Mouse (Mus musculus) thymus, postnatal 25 days (tissue): ENCODE data around the gene Eif6.
"Not testable (repeated sequence)": the region's sequence is repeated elsewhere in the genome, so short reads cannot be mapped to it uniquely, and the experiment has no call there.

Experiments used
- DNase-seq: peaks from one replicate; pipeline ENCODE4 v3.0.0; 2022

Eif6 gene

GRCm38 (mm10) chr2:155826630-155827424 is at the start of gene Eif6:
Eif6 (minus strand) TSS chr2:155826925.
- peak; percentile 84 for DNase-seq

GRCm38 (mm10) chr2:155873636-155874035 is 46.9 kb upstream of the Eif6 start:
- no peak for DNase-seq

DNA sequence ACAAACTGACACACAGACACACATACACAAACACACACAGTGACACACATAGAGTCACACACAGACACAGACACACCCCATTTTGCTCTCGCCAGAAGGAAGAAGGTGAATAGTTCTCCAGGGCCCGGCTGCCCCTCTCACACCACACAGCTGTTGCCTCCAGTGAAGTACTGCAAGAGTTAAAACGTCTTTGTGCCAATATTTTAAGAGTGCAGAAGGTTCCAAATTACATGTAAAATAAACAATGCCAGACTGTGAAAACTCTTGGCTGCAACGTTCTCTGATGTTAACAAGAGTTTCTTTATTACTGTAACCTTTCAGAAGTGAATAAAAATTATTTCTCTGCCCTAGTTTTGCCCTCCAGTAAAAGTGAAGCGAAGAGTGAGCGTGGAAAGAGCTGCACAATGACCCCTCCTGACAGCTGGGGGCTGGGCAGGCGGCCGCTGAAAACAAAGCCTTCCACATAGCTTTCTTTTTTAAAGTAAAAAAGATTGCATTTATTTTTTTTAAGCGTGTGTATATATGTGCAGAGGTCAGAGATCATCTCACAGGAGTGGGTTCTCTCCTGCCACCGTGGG is 46.3 kb upstream of the Eif6 start:
- DNase-seq, result no peak

- DNase-seq, result no peak
Observed at GRCm38 (mm10) chr2:155872486-155872885, 45.8 kb upstream of the Eif6 start.

- DNase-seq, result no peak
Observed at GRCm38 (mm10) chr2:155869772-155870171, 43.0 kb upstream of the Eif6 start.

GRCm38 (mm10) chr2:155868320-155868719 is 41.6 kb upstream of the Eif6 start:
- no peak for DNase-seq

DNA sequence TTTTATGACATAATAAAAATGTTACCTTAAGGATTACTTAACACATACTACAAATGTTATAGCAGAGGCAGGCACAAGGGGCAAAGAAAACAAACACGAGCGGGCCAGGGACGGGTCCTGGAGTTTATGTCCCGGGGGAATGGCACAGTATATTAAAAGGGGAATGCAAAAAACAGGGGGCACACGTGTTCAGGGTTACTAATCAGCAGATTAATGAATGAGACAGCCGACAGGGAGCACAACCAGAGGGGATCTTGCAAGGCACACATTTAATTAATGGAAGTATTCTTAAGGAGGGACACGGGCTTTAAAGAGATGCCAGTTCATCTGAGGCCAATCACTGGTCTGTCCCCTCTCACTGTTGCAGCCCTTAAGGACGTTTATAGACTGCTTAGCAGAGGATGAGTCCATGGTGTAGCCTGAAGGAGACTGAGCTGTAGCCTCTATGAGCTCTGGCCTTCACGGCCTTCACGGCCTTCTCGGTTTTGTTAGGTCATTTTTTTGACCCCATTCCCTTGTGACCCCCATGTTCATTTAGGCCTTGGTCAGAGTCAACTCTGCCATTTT is 36.7 kb upstream of the Eif6 start:
- no peak for DNase-seq

DNA sequence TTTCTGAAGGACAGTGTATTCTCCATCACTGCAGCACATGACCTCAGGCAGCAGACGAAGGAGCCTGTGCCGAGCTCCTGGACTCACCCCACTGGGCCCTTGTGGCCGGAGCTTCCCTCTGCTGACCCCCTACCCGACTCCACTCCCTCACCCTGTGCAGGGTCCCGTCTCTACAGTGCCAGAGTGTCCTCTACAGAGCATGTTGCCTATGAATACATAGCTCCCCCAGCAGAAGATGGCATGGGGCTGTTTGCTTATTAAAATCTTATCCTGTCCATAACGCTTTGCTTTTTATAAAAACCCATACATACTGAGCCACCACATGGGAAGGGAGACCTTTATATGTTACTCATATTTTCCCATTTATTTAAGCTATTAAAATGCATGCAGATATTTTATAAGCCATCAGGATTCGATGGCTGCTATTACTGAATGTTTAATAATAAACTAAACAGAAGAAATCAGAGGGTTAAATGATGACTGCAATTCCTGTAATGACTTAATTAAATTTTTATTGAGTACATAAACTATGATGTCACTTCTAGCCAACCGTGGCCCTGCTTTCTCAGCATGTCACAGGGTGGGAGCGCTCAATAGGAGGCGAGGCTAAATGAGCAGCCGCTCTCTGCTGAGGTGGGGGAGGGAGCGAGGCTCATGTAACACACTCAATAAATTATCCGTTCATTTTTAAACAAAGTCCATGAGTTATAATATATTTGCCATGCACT is 36.0 kb upstream of the Eif6 start:
- no peak for DNase-seq

- no peak for DNase-seq
Observed at GRCm38 (mm10) chr2:155861581-155861980, 34.9 kb upstream of the Eif6 start.

GRCm38 (mm10) chr2:155860102-155860501 is 33.4 kb upstream of the Eif6 start:
- no peak for DNase-seq

- DNase-seq, result no peak
Observed at GRCm38 (mm10) chr2:155852536-155852935, 25.8 kb upstream of the Eif6 start.

GRCm38 (mm10) chr2:155850120-155850519 is 23.4 kb upstream of the Eif6 start:
- no peak for DNase-seq

- no peak for DNase-seq
Observed at GRCm38 (mm10) chr2:155849464-155849863, 22.7 kb upstream of the Eif6 start.

DNA sequence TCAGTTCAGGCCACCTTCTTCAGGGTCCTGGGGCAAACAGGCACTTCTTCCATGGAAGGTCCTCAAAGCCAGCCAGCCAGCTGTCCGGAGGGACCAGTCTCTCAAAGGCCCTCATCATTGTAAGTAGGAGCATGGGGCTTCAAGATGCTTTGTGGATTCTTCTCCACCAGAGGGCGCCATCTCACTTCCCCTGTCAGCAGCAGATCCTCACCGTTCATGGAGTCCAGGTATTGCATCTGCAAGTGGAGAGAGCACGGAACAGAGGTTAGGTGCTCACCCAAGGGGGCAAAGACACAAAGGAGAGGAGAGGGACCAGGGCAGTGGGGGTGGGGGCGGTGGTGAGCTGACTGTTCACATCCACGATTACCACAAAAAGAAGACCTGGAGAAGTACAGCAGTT is 21.6 kb upstream of the Eif6 start:
- peak; percentile 77 for DNase-seq

DNA sequence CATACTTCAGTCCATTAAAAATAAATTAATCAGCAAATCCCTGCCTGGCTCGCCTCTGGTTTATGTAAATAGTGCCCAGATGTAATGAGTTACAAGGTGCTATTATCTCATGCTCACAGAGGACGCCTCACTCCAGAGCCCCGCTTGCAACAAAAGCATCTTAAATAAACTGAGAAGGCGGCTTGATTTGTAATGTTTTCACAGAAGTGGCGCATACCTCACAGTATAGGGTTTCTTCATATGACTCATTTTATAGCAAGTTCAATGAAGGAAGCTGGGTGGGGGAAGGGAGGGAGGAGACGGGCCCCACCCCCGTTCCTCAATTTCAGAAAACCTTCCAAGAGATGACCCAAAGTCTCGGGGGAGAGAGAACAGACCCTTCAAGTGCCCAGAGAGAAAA is 20.2 kb upstream of the Eif6 start:
- DNase-seq, result no peak

DNA sequence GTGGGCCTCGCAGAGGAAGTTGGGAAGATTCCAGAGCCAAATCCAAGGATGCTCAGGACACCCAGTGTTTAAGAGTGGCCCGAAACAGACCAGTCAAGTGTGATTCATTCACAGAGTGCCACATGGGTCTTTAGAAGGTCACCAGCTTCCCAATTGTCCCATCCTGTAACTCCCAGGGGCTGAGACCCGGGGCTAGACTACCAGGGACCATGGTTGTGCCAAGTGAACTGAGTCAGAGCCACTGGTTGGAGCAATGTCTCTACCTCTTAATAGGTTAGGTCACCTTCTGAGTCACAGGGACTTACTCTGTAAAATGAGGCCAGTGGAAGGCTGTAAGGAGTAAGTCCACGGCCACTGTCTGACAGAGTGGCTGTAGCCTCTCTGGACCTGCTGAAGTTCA is 12.2 kb upstream of the Eif6 start:
- no peak for DNase-seq

- DNase-seq, result no peak
Observed at GRCm38 (mm10) chr2:155837961-155838360, 11.2 kb upstream of the Eif6 start.

DNA sequence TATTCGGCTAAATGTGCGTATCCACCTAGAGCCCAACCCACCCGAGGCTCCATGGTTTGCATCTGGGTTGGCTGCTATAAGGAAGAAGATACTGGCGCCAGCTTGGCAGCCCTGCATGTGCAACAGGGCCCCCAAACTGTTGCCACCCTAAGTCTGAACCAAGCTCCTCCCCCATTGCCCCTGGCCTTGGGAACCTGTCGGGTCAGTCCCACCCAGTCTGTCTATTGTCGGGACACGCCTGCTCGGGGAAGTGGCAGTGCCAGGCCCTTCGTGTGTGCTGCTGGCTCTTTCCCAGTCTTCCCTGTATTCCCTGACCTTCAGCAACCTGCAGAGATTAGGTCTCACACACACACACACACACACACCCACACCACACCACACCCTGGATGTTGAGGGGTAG is 8.0 kb upstream of the Eif6 start, which contains the start of gene Fam83c:
TSS of gene Fam83c (minus strand) at position 123 of the 400 bp plus-strand sequence.
- no peak for DNase-seq

- DNase-seq, result not testable (repeated sequence)
Observed at GRCm38 (mm10) chr2:155832087-155832486, 5.4 kb upstream of the Eif6 start.

DNA sequence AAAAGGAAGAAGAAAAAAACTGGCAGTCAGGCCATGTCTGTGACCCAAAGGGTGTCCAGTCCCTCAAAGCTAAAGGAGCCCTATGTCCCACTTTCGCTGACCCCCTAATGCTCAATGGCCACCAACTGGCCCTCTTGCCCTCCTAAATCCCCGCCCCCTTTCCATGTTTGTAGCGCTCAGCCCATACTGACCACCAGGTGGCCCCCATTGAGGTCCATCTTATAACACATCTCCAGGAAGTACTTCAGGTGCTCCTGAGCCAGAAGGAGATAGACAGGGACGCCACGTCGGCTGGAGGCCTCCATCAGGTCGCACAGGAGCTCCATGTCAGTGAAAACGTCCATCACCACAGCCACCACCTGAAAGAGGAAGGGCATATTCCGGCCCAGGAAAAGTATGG is 4.6 kb upstream of the Eif6 start:
- DNase-seq, result no peak

- no peak for DNase-seq
Observed at GRCm38 (mm10) chr2:155830841-155831240, 4.1 kb upstream of the Eif6 start.

- DNase-seq, result peak; percentile 19
Observed at GRCm38 (mm10) chr2:155825904-155826629, 658 bp downstream of the Eif6 start.

DNA sequence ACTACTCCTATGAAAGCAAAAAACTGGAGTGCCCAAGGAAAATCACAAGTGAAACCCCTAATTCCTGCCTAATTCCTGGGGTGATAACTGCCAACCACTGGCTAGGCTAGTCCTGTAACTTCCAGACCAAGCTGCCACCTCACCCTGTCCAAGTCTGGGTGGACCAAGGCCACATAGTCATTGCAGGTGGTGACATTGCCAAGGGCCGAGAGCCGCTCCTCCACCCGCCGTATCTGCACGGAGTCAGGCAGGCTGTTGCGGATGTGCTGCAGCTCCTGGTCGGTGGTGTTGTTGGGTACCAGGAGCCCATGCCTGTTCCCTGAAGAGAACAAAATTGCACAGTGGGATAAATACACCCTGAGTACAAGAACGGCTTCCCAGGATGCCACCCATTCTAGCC is 3.0 kb downstream of the Eif6 start:
- no peak for DNase-seq
